Mouse (Mus musculus) lung, postnatal 36 days (tissue): Measurements from ENCODE around the gene Odam.

Experiments used
- DNase-seq: peaks from one replicate; pipeline ENCODE4 v3.0.0; 2022; ENCODE audit warnings: mixed read lengths

Gene Odam

DNA sequence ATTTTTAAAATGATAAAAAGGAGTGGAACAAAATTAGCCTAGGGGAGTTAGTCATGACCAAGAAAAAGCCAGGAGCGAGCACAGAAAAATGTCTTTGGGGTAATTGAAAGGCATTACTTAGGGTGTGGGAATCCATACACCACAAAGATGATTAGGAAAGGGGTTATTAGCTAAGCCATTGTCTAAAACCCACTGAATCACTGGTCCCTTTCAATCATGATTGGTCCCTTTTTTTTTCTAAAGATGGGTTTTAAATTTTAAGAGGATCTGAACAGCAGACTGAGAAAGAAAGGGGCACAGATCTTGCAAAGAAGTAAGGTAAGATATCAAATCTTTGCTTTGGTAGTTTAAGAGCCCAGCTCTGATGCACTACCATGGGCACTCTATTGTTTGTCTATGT lies at the start of gene Odam:
Odam (plus strand) TSS at position 301 of the 400 bp plus-strand sequence.
- no peak for DNase-seq

- no peak for DNase-seq
Measured at GRCm38 (mm10) chr5:87855136-87855716, 29.6 kb upstream of the Odam start.

DNA sequence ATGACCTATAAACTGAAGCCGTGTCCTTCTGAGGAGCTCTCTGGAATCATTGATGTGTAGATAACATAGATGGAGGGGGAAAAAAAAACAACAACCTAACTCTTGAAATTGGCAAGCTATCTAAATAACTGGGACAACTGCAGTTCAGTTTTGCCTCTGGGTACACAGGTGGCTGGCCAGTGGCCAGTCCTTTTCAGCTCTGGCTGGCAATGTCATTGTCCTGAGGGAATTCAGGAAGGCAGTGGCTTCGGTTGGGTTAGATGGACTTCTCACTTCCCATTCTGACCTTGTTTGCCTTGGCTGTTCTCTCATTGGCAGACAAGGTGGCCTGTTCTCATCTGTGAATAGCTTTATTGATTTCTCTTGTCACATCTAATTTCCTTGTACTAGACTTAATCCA lies 14.7 kb upstream of the Odam start:
- no peak for DNase-seq

DNA sequence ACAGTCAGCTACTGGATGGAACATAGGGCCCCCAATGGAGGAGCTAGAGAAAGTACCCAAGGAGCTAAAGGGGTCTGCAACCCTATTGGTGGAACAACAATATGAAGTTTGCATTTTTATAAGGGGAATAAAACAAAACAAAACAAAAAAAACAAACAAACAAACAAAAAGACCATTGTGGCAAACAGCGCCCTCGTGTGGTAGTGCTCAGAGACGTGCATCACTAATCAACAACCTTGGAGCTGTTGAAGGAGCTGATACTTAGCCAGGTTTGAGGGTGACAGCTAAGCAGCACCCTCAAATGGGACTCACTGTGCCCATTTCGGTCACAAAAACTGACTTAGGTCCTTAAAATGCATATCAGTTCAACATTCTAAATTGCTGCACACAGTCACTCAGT lies 13.4 kb upstream of the Odam start:
- DNase-seq = no peak

DNA sequence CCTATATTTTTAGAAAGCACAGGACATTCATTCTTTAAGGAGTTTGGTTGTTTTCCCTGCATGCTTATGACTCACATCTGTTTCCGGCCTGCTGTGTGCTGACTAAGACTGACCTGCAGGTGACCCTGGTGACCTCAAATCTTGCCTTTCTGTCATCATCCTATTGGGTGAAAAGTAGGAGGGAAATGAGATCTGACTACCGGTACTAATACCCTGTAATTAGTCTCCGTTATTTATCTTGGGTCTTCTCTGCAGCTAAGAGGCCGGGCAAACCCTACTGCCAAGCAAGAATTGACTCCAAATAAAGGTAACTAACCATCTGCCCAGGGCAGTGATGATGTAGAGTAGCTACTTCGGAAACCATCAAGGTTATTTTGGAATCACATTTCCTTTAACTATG lies 40.5 kb downstream of the Odam start, which contains the start of gene Csn3:
Csn3 (plus strand) TSS at position 208 of the 400 bp plus-strand sequence.
- DNase-seq = no peak

DNA sequence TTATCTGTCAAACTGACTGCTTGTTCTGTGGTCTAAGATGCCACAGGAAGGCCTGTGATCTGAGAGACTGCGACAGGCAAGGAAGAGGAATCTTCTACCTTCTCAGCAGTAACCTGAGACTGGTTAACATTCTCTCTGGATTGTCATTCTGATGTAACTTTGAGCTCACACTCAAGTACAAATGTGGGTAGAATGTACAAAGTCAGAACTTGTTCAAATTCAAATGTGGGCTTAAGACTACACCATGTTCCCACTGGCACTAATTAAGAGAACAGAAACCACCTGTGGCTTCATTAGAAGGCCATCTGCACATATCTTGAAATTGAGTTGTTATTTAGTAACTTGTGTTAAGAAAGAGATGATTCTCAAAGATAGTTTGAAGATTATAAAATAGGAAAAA lies 46.8 kb downstream of the Odam start:
- no peak for DNase-seq

DNA sequence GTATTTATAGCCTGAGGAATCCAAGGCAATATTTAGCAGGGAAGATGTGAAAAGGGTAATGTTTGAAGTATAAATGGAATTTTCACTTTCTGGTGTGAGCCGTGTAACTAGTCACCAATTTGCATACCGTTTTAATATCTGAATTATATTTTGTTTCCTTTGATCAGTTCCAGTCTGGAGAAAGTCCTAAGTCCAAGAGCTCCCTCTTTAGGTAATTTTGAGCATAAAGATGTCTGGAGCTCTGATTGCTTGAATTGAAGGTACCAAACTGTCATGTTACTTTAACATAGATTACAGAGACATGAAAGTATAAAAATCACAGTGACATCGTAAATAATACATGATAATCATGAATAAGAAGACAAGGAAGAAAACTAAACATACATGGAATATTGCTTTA lies 55.9 kb downstream of the Odam start:
- no peak for DNase-seq

- no peak for DNase-seq
Measured at GRCm38 (mm10) chr5:87942515-87942914, 57.7 kb downstream of the Odam start.
